Mouse (Mus musculus) bone marrow, adult 2 months (tissue): Measurements from ENCODE around the gene Car3. TPM values are rescaled to one million over a fixed set of nuclear protein-coding genes. Genes with fewer than 3 reads are reported as not detected.

Source experiments
- H3K27ac ChIP-seq: fragments of 200-500 bp; 2 replicates; pipeline ENCODE4 v1.5.1; 2012; ENCODE audit warnings: low read depth, mild to moderate bottlenecking, control low read depth, inconsistent platforms, low read length; ENCODE audit not compliant: control insufficient read depth, poor library complexity, insufficient read depth
- H3K4me1 ChIP-seq: fragments of 200-500 bp; 2 replicates; pipeline ENCODE4 v1.6.1; 2011; ENCODE audit warnings: low read length; ENCODE audit not compliant: control insufficient read depth, insufficient read depth
- H3K4me3 ChIP-seq: fragments of 200-500 bp; replicated peaks from 2 replicates; pipeline ENCODE3; 2011; ENCODE audit warnings: mild to moderate bottlenecking, low read depth, low read length, control low read depth; ENCODE audit not compliant: control insufficient read depth
- CTCF ChIP-seq: fragments of 200-500 bp; IDR thresholded peaks from 2 replicates; pipeline ENCODE4 v1.5.1; 2011; ENCODE audit warnings: low read length, control low read depth; ENCODE audit not compliant: control insufficient read depth, insufficient read depth
- POLR2A ChIP-seq: fragments of 200-500 bp; IDR thresholded peaks from 2 replicates; pipeline ENCODE4 v1.6.1; 2011; ENCODE audit warnings: low read depth, mild to moderate bottlenecking, control low read depth, low read length, borderline replicate concordance; ENCODE audit not compliant: control insufficient read depth
- WGBS: fragments of 180-500 bp; shearing (Covaris S2); methylation state at CpG from one replicate; pipeline ENCODE4 v1.1.7; 2018; 5-methylcytosine and 5-hydroxymethylcytosine counted together
- polyA plus RNA-seq: library from polyadenylated mRNA; stranded (reverse); fragments of >200 nt; gene quantifications from 2 replicates; pipeline ENCODE4 v1.2.4, GENCODE M21; 2011; ENCODE audit warnings: low replicate concordance; ENCODE audit not compliant: missing spikeins, insufficient read depth, insufficient read length

Car3 gene
- polyA plus RNA-seq, 1 experiment, result 19.2 TPM

DNA sequence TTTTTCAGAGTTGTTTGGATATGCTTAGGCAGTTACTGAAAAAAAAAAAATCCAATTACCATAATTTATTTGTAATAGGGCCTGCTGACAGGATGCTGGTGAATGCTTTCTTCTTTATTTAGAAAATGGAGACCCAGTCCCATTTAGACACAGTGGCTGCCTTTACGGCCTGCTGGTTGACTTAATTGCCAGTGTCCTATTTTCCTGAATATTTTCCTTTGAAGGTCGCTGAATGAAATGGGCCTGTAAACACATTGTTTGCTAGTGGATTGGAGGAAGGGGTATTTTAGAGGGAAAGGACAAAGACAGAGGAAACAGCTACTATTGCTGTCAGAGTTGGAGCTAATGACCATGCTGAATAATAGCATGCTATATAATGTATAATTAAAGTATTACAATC is 25.2 kb downstream of the Car3 start:
- Histone ChIP-seq H3K27ac (no peak overlapping the region), H3K4me3 (peak overlapping the region; percentile 43), H3K4me1 (peaks cover under 1% of the 10 kb centered on the region; the same call in 1 of the 2 replicates)
- 55% methylated on average over 2 of the region's 2 CpGs for WGBS
- TF ChIP-seq POLR2A (no peak), CTCF (no peak)

DNA sequence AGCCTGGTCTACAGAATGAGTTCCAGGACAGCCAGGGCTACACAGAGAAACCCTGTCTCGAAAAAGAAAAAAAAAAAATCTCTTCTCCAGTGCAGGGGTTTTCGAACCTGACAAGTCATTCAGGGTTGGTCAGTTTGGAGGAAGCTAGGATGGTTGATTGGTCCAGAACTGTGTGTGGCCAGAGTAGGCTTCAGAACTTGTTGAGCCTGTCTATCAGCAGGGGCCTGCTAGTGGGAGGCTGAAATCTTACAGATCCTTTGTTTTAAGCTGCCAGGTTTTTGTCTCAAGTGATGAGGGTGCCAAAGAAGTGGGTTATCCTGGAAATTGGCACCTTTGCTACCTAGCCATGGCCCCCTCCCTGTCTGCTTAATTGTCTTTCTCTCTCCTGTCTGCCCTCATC is 25.8 kb downstream of the Car3 start:
- no peak for TF ChIP-seq POLR2A
- TF ChIP-seq CTCF, result no peak
- no peaks in the 10 kb centered on the region for H3K4me1 ChIP-seq
- peak overlapping the region; percentile 86 for H3K27ac ChIP-seq
- H3K4me3 ChIP-seq, result peak overlapping the region; percentile 70
- WGBS, result 14% methylated on average over 2 of the region's 2 CpGs

DNA sequence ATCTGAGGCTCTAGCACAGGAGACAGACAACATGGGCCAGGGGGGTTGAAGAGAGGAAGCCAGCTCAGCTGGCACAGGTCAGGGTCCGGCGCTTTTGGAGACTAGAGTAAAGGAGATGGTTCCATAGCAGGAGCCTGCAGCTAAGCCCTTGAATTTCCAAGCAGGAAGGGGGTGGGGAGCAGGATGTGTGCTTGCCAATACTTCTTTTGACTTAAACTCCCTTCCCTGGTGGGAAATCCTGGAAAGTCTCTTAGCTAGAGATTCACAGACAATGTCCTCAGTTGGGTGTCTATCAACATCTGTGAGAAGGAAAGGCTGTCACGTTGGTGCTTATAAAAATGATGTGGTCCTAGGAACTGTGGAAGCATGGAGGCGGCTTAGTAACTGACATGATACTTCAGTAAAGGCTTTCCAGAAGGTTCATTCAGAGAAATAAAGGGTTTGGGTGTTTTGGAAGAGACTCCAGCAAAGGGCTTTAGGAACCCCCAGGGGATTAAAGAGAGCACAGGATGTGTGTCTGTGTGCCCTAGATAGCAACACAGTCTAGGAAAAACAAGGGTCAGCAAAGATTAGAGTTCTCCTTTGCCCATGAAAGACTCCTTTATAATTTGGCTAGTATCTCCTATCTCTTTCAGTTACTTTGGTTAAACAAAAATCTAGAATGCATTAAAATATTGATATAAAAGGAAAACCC is 26.6 kb downstream of the Car3 start:
- peak overlapping the region; percentile 86 for H3K27ac ChIP-seq
- no peak for TF ChIP-seq CTCF
- peak overlapping the region; percentile 65 for H3K4me3 ChIP-seq
- no peaks in the 10 kb centered on the region for H3K4me1 ChIP-seq
- 25% methylated on average over 4 of the region's 4 CpGs for WGBS

DNA sequence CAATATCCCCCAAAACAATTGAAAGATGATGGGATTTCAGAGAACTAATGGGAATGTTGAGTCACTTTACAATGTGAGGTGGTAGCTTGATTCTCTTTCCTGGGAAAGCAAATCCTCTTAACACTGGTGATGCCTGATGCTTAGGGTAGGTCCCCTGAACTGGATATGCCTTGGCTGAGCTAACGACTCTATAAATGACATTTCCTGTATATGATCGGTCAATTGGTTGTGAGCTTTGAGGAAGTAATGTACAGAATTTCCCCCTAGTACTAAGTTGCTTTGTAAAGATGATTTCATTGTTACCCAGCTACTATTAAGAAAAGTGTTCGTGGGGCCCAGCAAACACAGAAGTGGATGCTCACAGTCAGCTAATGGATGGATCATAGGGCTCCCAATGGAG is 29.7 kb downstream of the Car3 start:
- Histone ChIP-seq H3K4me1 (no peaks in the 10 kb centered on the region), H3K4me3 (no peak overlapping the region), H3K27ac (no peak overlapping the region)
- no peak for TF ChIP-seq POLR2A
- no peak for TF ChIP-seq CTCF
- 10% methylated on average over 3 of the region's 3 CpGs for WGBS

DNA sequence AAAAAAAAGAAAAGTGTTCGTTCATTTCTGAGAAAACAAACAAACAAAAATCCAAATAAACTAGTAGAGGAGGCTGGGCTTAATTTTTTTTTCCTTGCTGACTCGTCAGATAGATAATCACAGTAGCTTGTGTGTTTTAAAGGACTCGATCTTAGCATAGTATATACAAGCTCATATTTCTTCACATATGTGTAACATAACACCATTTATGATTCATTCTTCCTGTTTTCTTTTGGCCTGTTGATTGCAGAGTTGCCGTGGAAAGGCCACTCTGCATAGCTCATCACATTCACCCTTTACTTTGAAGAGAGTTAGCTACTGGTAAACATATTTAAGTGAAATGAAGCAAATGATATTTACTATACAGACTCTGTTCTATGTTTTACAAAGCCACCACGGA is 30.4 kb downstream of the Car3 start:
- Histone ChIP-seq H3K4me1 (no peaks in the 10 kb centered on the region), H3K4me3 (no peak overlapping the region), H3K27ac (no peak overlapping the region)
- WGBS, result 31% methylated on average over 5 of the region's 5 CpGs
- TF ChIP-seq POLR2A, result no peak
- TF ChIP-seq CTCF, result no peak

DNA sequence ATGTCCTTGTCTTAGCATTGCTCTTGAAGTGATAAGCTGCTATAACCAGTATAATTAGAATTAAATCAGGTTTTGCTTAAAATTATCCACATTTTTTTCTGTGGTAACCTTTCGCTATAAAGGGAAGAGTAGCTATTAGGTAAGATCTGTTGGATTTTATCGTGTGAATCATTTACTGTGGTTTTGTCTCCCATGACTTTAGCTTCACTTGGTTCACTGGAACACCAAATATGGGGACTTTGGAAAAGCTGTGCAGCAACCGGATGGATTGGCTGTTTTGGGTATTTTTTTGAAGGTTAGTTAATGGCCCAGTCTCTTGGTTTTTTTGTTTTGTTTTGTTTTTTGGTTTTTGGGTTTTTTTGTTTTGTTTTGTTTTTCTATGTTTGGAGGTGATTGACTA is 32.0 kb downstream of the Car3 start:
- no peak for TF ChIP-seq POLR2A
- TF ChIP-seq CTCF, result no peak
- Histone ChIP-seq H3K4me1 (no peaks in the 10 kb centered on the region), H3K27ac (no peak overlapping the region), H3K4me3 (no peak overlapping the region)
- 70% methylated on average over 3 of the region's 3 CpGs for WGBS

DNA sequence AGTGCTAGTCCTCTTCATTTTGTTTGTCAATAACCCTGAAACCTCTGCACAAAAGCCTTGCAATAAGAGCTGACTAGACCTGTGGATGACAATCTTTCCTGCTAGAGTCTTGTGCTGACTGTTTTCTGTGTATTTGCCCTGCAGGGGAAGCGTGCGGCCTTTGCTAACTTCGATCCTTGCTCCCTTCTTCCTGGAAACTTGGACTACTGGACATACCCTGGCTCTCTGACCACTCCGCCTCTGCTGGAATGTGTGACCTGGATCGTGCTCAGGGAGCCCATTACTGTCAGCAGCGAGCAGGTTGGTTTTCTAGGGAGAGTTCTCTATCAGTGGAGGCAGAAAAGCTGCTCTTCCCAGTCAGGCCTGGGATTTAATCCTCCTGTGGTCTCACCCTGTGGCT is 34.5 kb downstream of the Car3 start:
- no peak for TF ChIP-seq CTCF
- no peak for TF ChIP-seq POLR2A
- Histone ChIP-seq H3K27ac (no peak overlapping the region; the same call in 1 of the 2 replicates), H3K4me3 (no peak overlapping the region), H3K4me1 (no peaks in the 10 kb centered on the region)
- 94% methylated on average over 6 of the region's 6 CpGs for WGBS

DNA sequence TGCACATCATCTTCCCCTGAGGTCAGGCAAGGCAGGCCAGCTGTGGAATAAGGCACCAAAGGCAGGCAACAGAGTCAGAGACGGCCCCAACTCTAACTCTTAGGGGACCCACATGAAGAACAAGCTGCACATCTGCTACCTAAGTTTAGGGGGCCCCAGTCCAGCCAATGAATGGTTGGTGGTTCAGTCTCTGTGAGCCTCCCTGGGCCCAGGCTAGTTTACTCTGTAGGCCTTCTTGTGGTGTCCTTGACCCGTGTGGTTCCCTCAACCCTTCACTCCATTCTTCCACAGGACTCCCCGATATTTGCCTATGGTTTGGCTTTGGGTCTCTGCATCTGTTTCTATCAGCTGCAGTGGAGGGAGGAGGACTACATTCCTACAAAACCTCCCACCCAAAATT is 40.1 kb downstream of the Car3 start:
- H3K4me1 ChIP-seq, result no peaks in the 10 kb centered on the region
- no peak overlapping the region for H3K4me3 ChIP-seq
- H3K27ac ChIP-seq, result no peak overlapping the region
- TF ChIP-seq CTCF (no peak), POLR2A (no peak)
- WGBS, result 89% methylated on average over 3 of the region's 3 CpGs

DNA sequence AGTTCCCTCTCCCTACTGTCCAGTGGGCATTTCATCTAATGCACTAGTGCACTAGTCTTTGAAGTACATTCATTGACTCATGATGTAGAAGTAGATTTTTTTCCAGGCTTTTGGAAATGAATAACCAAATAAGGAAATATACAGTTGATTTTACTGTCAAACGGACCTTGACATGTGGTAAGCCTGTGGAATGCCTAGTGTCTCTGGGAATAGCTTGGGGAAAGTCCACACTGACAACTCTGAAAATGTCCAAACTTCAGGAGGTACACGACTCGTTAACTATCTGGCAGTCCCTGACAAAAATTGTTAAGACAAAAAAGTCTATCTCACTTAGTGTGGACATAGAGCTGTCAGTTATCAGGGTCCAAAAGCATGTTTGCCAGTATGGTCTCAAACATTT is 40.9 kb downstream of the Car3 start:
- TF ChIP-seq POLR2A (no peak), CTCF (no peak)
- WGBS, result 81% methylated on average over 3 of the region's 3 CpGs
- Histone ChIP-seq H3K4me3 (no peak overlapping the region), H3K4me1 (no peaks in the 10 kb centered on the region), H3K27ac (no peak overlapping the region)
